Mouse (Mus musculus) forebrain, embryonic 10.5 days (tissue): ENCODE results near the gene Lgr4. TPM values are rescaled to one million over a fixed set of nuclear protein-coding genes. Genes with fewer than 3 reads are reported as not detected.
A peak's percentile ranks its signal among the peaks of the same experiment; 100 is the strongest.
"Not testable (repeated sequence)": the region's sequence is repeated elsewhere in the genome, so short reads cannot be mapped to it uniquely, and the experiment has no call there.

Experiments
- DNase-seq: peaks from one replicate; pipeline ENCODE4 v3.0.0-alpha.2; 2017; ENCODE audit warnings: low spot score; ENCODE audit errors: extremely low spot score
- H3K27ac ChIP-seq: fragments of 300-500 bp; sonication (generic); 2 replicates; pipeline ENCODE4 v1.5.1; 2016; ENCODE audit warnings: mild to moderate bottlenecking
- H3K27me3 ChIP-seq: fragments of 300-500 bp; sonication (generic); 2 replicates; pipeline ENCODE4 v1.6.1; 2016; ENCODE audit warnings: mild to moderate bottlenecking; ENCODE audit not compliant: poor library complexity, severe bottlenecking
- H3K36me3 ChIP-seq: fragments of 300-500 bp; sonication (generic); replicated peaks from 2 replicates; pipeline ENCODE4 v1.6.1; 2016; ENCODE audit warnings: mild to moderate bottlenecking, moderate library complexity
- H3K4me1 ChIP-seq: fragments of 300-500 bp; sonication (generic); 2 replicates; pipeline ENCODE4 v1.6.1; 2016
- H3K4me3 ChIP-seq: fragments of 300-500 bp; sonication (generic); 2 replicates; pipeline ENCODE4 v1.5.1; 2016; ENCODE audit warnings: mild to moderate bottlenecking, moderate library complexity
- H3K9me3 ChIP-seq: fragments of 300-500 bp; sonication (generic); 2 replicates; pipeline ENCODE4 v1.6.1; 2016; ENCODE audit warnings: mild to moderate bottlenecking, moderate library complexity
- WGBS: fragments of 180-500 bp; shearing (Covaris S2); methylation state at CpG from one replicate; pipeline ENCODE4 v1.1.7; 2016; 5-methylcytosine and 5-hydroxymethylcytosine counted together
- polyA plus RNA-seq: library from polyadenylated mRNA; unstranded; fragments of >200 nt; fragmentation: Nextera tagmentation; extraction: Ambion mirVana; gene quantifications from 2 replicates; pipeline ENCODE4 v1.2.1, GENCODE M21; 2016

The Lgr4 gene
- 7.2 and 8.4 TPM in 2 replicates for polyA plus RNA-seq

- Histone ChIP-seq H3K4me1 (peaks cover 39% of the 10 kb centered on the region), H3K4me3 (peak within 1 kb of the TSS; percentile 85), H3K36me3 (no peaks in the 10 kb centered on the region), H3K27ac (peak within 1 kb of the TSS; percentile 94), H3K9me3 (no peaks in the 10 kb centered on the region), H3K27me3 (peaks cover 64% of the 10 kb centered on the region)
- WGBS, result under 1% methylated on average over 109 of the region's 111 CpGs
- peak; percentile 96 for DNase-seq
These were observed at the start of gene Lgr4 for GRCm38 (mm10) chr2:109917496-109918413. Gene Lgr4, plus strand, starts transcription at chr2:109917647.

- DNase-seq, H3K27ac ChIP-seq, H3K4me1 ChIP-seq, H3K9me3 ChIP-seq, H3K36me3 ChIP-seq, H3K4me3 ChIP-seq, H3K27me3 ChIP-seq: not testable (repeated sequence)
- 90% methylated on average over 4 of the region's 4 CpGs for WGBS
These were observed 38.0 kb upstream of the Lgr4 start for GRCm38 (mm10) chr2:109879429-109879828.

- H3K9me3 ChIP-seq, result no peaks in the 10 kb centered on the region
- DNase-seq, result no peak
- 69% methylated on average over 2 of the region's 2 CpGs for WGBS
- H3K4me1 ChIP-seq, result no peaks in the 10 kb centered on the region
- no peak overlapping the region for H3K27ac ChIP-seq
- no peaks in the 10 kb centered on the region for H3K36me3 ChIP-seq
- H3K4me3 ChIP-seq, result no peak overlapping the region
- H3K27me3 ChIP-seq, result no peaks in the 10 kb centered on the region
These were observed 36.3 kb upstream of the Lgr4 start for GRCm38 (mm10) chr2:109881111-109881510.

GRCm38 (mm10) chr2:109881625-109882024 is 35.8 kb upstream of the Lgr4 start:
- no peak for DNase-seq
- H3K9me3 ChIP-seq, result no peaks in the 10 kb centered on the region
- H3K27me3 ChIP-seq, result no peaks in the 10 kb centered on the region
- WGBS, result 59% methylated on average over 1 of the region's 1 CpGs
- no peak overlapping the region for H3K4me3 ChIP-seq
- no peaks in the 10 kb centered on the region for H3K36me3 ChIP-seq
- H3K27ac ChIP-seq, result no peak overlapping the region
- H3K4me1 ChIP-seq, result no peaks in the 10 kb centered on the region

GRCm38 (mm10) chr2:109884106-109884505 is 33.3 kb upstream of the Lgr4 start:
- DNase-seq, result no peak
- no peaks in the 10 kb centered on the region for H3K27me3 ChIP-seq
- H3K36me3 ChIP-seq, result no peaks in the 10 kb centered on the region
- H3K27ac ChIP-seq, result no peak overlapping the region
- 80% methylated on average over 4 of the region's 4 CpGs for WGBS
- no peaks in the 10 kb centered on the region for H3K9me3 ChIP-seq
- H3K4me3 ChIP-seq, result no peak overlapping the region
- H3K4me1 ChIP-seq, result no peaks in the 10 kb centered on the region

- DNase-seq, result no peak
- 74% methylated on average over 4 of the region's 4 CpGs for WGBS
These were observed 32.9 kb upstream of the Lgr4 start for GRCm38 (mm10) chr2:109884507-109884906.

GRCm38 (mm10) chr2:109890068-109890467 is 27.4 kb upstream of the Lgr4 start:
- H3K4me1 ChIP-seq, result peaks cover 15% of the 10 kb centered on the region
- no peaks in the 10 kb centered on the region for H3K27me3 ChIP-seq
- peak overlapping the region; percentile 94 for H3K4me3 ChIP-seq
- no peaks in the 10 kb centered on the region for H3K9me3 ChIP-seq
- DNase-seq, result no peak
- H3K36me3 ChIP-seq, result peaks cover 10% of the 10 kb centered on the region
- 31% methylated on average over 4 of the region's 4 CpGs for WGBS
- peak overlapping the region; percentile 97 for H3K27ac ChIP-seq

More at GRCm38 (mm10) chr2:109884507-109884906, 32.9 kb upstream of the Lgr4 start:
- Histone ChIP-seq H3K4me1 (no peaks in the 10 kb centered on the region), H3K4me3 (no peak overlapping the region), H3K27me3 (no peaks in the 10 kb centered on the region), H3K27ac (no peak overlapping the region), H3K36me3 (no peaks in the 10 kb centered on the region), H3K9me3 (no peaks in the 10 kb centered on the region)

GRCm38 (mm10) chr2:109890597-109890996 is 26.9 kb upstream of the Lgr4 start, which contains the start of gene Lin7c:
Gene Lin7c, plus strand, starts transcription at chr2:109890853.
- peak; percentile 98 for DNase-seq
- H3K9me3 ChIP-seq, result no peaks in the 10 kb centered on the region
- H3K36me3 ChIP-seq, result peaks cover 15% of the 10 kb centered on the region
- peak within 1 kb of the TSS; percentile 97 for H3K27ac ChIP-seq
- peaks cover 15% of the 10 kb centered on the region for H3K4me1 ChIP-seq
- H3K4me3 ChIP-seq, result peak within 1 kb of the TSS; percentile 94
- WGBS, result under 1% methylated on average over 42 of the region's 42 CpGs
- no peaks in the 10 kb centered on the region for H3K27me3 ChIP-seq

- under 1% methylated on average over 34 of the region's 34 CpGs for WGBS
- H3K27me3 ChIP-seq, result no peaks in the 10 kb centered on the region
- DNase-seq, result no peak
- peaks cover 19% of the 10 kb centered on the region for H3K36me3 ChIP-seq
- H3K9me3 ChIP-seq, result no peaks in the 10 kb centered on the region
- peak overlapping the region; percentile 94 for H3K4me3 ChIP-seq
- peak overlapping the region; percentile 97 for H3K27ac ChIP-seq
- H3K4me1 ChIP-seq, result peaks cover 15% of the 10 kb centered on the region
These were observed 26.4 kb upstream of the Lgr4 start for GRCm38 (mm10) chr2:109891031-109891430.

- H3K27ac ChIP-seq, result peak overlapping the region; percentile 97
These were observed 26.0 kb upstream of the Lgr4 start for GRCm38 (mm10) chr2:109891471-109891870.

GRCm38 (mm10) chr2:109896311-109896710 is 21.1 kb upstream of the Lgr4 start:
- H3K4me1 ChIP-seq, result peaks cover 15% of the 10 kb centered on the region
- H3K4me3 ChIP-seq, result no peak overlapping the region
- H3K27ac ChIP-seq, result no peak overlapping the region
- H3K36me3 ChIP-seq, result peaks cover 72% of the 10 kb centered on the region
- no peaks in the 10 kb centered on the region for H3K27me3 ChIP-seq
- no peaks in the 10 kb centered on the region for H3K9me3 ChIP-seq
- 88% methylated on average over 7 of the region's 7 CpGs for WGBS
- DNase-seq, result no peak

More at GRCm38 (mm10) chr2:109891471-109891870, 26.0 kb upstream of the Lgr4 start:
- Histone ChIP-seq H3K4me3 (peak overlapping the region; percentile 94), H3K27me3 (no peaks in the 10 kb centered on the region), H3K9me3 (no peaks in the 10 kb centered on the region), H3K4me1 (peaks cover 15% of the 10 kb centered on the region), H3K36me3 (peaks cover 24% of the 10 kb centered on the region)
- WGBS, result 44% methylated on average over 4 of the region's 4 CpGs
- DNase-seq, result no peak

- Histone ChIP-seq H3K4me1 (no peaks in the 10 kb centered on the region), H3K4me3 (no peak overlapping the region), H3K36me3 (peaks cover 46% of the 10 kb centered on the region), H3K27ac (no peak overlapping the region), H3K27me3 (peaks cover 8% of the 10 kb centered on the region), H3K9me3 (peaks cover 4% of the 10 kb centered on the region; the same call in 1 of the 2 replicates)
- 81% methylated on average over 7 of the region's 7 CpGs for WGBS
- DNase-seq, result no peak
These were observed 14.6 kb upstream of the Lgr4 start for GRCm38 (mm10) chr2:109902869-109903268.

GRCm38 (mm10) chr2:109904171-109904821 is 13.2 kb upstream of the Lgr4 start:
- H3K9me3 ChIP-seq, result peaks cover 4% of the 10 kb centered on the region; the same call in 1 of the 2 replicates
- WGBS, result under 1% methylated on average over 7 of the region's 7 CpGs
- peak; percentile 83 for DNase-seq
- no peak overlapping the region for H3K27ac ChIP-seq
- peaks cover 13% of the 10 kb centered on the region for H3K27me3 ChIP-seq
- H3K4me1 ChIP-seq, result no peaks in the 10 kb centered on the region
- H3K4me3 ChIP-seq, result no peak overlapping the region
- peaks cover 32% of the 10 kb centered on the region for H3K36me3 ChIP-seq
